Mouse (Mus musculus) cerebellum, adult 11-12 months (tissue): ENCODE data around the gene Dnajc13.

ENCODE experiments used
- DNase-seq: peaks from one replicate; pipeline ENCODE4 v3.0.0; 2022

The Dnajc13 gene

GRCm38 (mm10) chr9:104182328-104182727 lies 80.4 kb downstream of the Dnajc13 start:
- DNase-seq: no peak

GRCm38 (mm10) chr9:104181626-104182025 lies 81.1 kb downstream of the Dnajc13 start:
- DNase-seq: peak; percentile 73

GRCm38 (mm10) chr9:104180046-104180445 lies 82.7 kb downstream of the Dnajc13 start:
- DNase-seq: no peak

GRCm38 (mm10) chr9:104172342-104172741 lies 90.4 kb downstream of the Dnajc13 start:
- DNase-seq: no peak

GRCm38 (mm10) chr9:104171651-104172050 lies 91.1 kb downstream of the Dnajc13 start:
- DNase-seq: no peak

- DNase-seq: no peak
These were observed 92.7 kb downstream of the Dnajc13 start for GRCm38 (mm10) chr9:104169986-104170385.

GRCm38 (mm10) chr9:104165926-104166325 lies 96.8 kb downstream of the Dnajc13 start:
- DNase-seq: no peak

GRCm38 (mm10) chr9:104164194-104164593 lies 98.5 kb downstream of the Dnajc13 start:
- DNase-seq: no peak

GRCm38 (mm10) chr9:104161117-104161516 lies 101.6 kb downstream of the Dnajc13 start:
- DNase-seq: no peak

- no peak for DNase-seq
These were observed 105.4 kb downstream of the Dnajc13 start for GRCm38 (mm10) chr9:104157291-104157690.

GRCm38 (mm10) chr9:104156506-104156905 lies 106.2 kb downstream of the Dnajc13 start:
- DNase-seq: no peak

GRCm38 (mm10) chr9:104155100-104155715 lies 107.5 kb downstream of the Dnajc13 start:
- DNase-seq: no peak

- no peak for DNase-seq
These were observed 110.6 kb downstream of the Dnajc13 start for GRCm38 (mm10) chr9:104152121-104152520.

GRCm38 (mm10) chr9:104148969-104149368 lies 113.8 kb downstream of the Dnajc13 start:
- DNase-seq: no peak

- no peak for DNase-seq
These were observed 116.0 kb downstream of the Dnajc13 start for GRCm38 (mm10) chr9:104146683-104147082.

- no peak for DNase-seq
These were observed 118.3 kb downstream of the Dnajc13 start for GRCm38 (mm10) chr9:104144314-104144996.

- DNase-seq: no peak
These were observed 119.9 kb downstream of the Dnajc13 start for GRCm38 (mm10) chr9:104142805-104143204.

GRCm38 (mm10) chr9:104140351-104140750 lies 122.4 kb downstream of the Dnajc13 start:
- DNase-seq: no peak

- no peak for DNase-seq
These were observed 132.5 kb downstream of the Dnajc13 start for GRCm38 (mm10) chr9:104130141-104130755.

GRCm38 (mm10) chr9:104128110-104128509 lies 134.6 kb downstream of the Dnajc13 start:
- DNase-seq: no peak

GRCm38 (mm10) chr9:104126833-104127232 lies 135.9 kb downstream of the Dnajc13 start, which contains the start of gene Ackr4:
Ackr4 (minus strand) TSS chr9:104126933.
- no peak for DNase-seq

- no peak for DNase-seq
These were observed 139.1 kb downstream of the Dnajc13 start for GRCm38 (mm10) chr9:104123622-104124021.

GRCm38 (mm10) chr9:104123101-104123500 lies 139.6 kb downstream of the Dnajc13 start:
- DNase-seq: no peak

- DNase-seq: no peak
These were observed 153.6 kb downstream of the Dnajc13 start for GRCm38 (mm10) chr9:104109151-104109550.
